In the genomic region with DNA sequence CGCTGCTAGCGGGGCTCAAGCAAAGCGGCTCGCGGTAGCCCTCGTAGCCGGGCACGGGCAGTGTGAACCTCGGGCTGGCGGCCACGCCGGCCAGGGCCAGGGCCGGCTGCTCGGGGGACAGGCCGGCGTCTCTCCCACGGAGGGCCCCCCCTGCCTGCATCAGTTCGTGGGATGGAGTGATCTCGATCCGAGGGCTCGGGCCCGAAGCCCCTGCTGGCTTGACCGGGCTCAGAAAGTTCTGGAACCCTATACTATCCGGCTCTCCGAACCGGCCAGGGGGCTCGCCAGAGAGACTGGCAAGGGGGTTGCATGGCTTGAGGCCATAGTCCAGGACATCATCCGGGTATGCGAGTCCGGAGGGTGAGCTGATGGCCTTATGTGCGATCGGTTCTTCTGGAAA, we compare ENCODE assay signal across 18 mouse cellular contexts.
"Had no signal": no experiment of that assay in that cellular context is flagged by ENCODE, and none has a peak within 500 bp of the region (broad histone marks: within the 10 kb centered on the region; RNA-seq: fewer than 3 reads in every experiment).

No protein-coding gene starts in this region.

- H3K4me3 ChIP-seq: liver, embryonic 15.5 days; midbrain, embryonic 10.5 days; midbrain, embryonic 12.5 days; myocyte; neural tube, embryonic 13.5 days; neural tube, embryonic 15.5 days; stomach, embryonic 15.5 days had no signal

- H3K27me3 ChIP-seq: liver, embryonic 15.5 days; midbrain, embryonic 12.5 days; neural tube, embryonic 13.5 days; neural tube, embryonic 15.5 days; stomach, embryonic 15.5 days had no signal

- H3K4me2 ChIP-seq: liver, embryonic 15.5 days; lung, embryonic 14.5 days; midbrain, embryonic 12.5 days; neural tube, embryonic 13.5 days; neural tube, embryonic 15.5 days; stomach, embryonic 15.5 days had no signal

- DNase-seq: liver, postnatal 0 days; lung, embryonic 14.5 days; lung, postnatal 10 days; lung, postnatal 4 days; midbrain, embryonic 14.5 days; right cerebral cortex, postnatal 14 days; thymus, adult 2 months; thymus, postnatal 25 days; thymus, postnatal 4 days had no signal

- H3K4me1 ChIP-seq: midbrain, embryonic 10.5 days; midbrain, embryonic 12.5 days; neural tube, embryonic 13.5 days; neural tube, embryonic 15.5 days had no signal

- ATAC-seq: liver, postnatal 0 days; midbrain, embryonic 16.5 days had no signal

- H3K9ac ChIP-seq: liver, embryonic 15.5 days; liver, postnatal 0 days; lung, embryonic 14.5 days; midbrain, embryonic 12.5 days; neural tube, embryonic 13.5 days; neural tube, embryonic 15.5 days; stomach, embryonic 15.5 days had no signal

- H3K9me3 ChIP-seq: liver, embryonic 15.5 days; midbrain, embryonic 12.5 days; neural tube, embryonic 13.5 days; neural tube, embryonic 15.5 days; stomach, embryonic 15.5 days had no signal

- H3K36me3 ChIP-seq: liver, embryonic 15.5 days; midbrain, embryonic 10.5 days; midbrain, embryonic 12.5 days; neural tube, embryonic 13.5 days; neural tube, embryonic 15.5 days; stomach, embryonic 15.5 days had no signal

- H3K27ac ChIP-seq: liver, embryonic 15.5 days; midbrain, embryonic 10.5 days; midbrain, embryonic 12.5 days; neural tube, embryonic 13.5 days; neural tube, embryonic 15.5 days; stomach, embryonic 15.5 days; stomach, postnatal 0 days had no signal
